Comparison of ENCODE assay signal across 10 mouse cellular contexts in the genomic region with DNA sequence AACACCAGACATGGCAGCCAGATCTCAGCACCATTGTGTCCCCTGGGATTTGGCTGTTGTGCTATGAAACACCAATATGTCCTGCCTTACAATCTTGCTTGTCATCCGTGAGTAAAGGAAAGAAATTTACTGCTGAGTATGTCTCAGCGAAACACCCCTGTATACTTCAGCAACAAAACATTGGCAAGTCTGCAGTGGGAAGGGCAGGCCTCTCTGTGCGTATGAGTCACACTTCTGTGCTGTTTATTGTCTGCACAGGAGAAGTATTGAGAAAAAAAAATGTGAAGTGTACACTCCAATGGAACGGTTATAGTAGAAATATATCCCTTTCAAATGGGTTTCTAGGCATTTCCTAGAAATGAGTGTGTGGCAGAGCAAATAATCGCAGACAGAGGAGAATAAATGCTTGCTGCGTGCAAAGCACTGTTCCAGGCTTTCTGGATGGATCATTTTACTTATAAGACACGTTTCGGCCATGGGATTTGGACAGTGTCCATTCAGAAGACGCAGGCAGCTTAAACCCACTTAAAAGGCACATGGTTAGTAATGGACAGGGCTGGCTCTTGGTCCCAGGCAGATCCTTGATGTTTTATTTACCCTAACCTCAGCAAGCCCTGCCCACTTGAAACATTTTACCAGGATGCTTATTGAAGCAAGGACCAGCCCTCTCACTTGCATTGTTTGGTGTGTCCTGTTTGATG.
DNase-seq lines count a peak whose midpoint lies in the region; ATAC-seq and TF ChIP-seq lines count a peak whose summit lies in the region.
"Had no signal": no experiment of that assay in that cellular context is flagged by ENCODE, and none has a peak within 500 bp of the region (broad histone marks: within the 10 kb centered on the region; RNA-seq: fewer than 3 reads in every experiment).

No protein-coding gene starts in this region.

- no peaks in the 10 kb centered on the region for H3K36me3 ChIP-seq in heart, embryonic 15.5 days
- H3K36me3 ChIP-seq in forebrain, embryonic 16.5 days (ENCODE audit: control insufficient read depth, insufficient read depth), result no peaks in the 10 kb centered on the region
- H3K36me3 ChIP-seq in stomach, embryonic 16.5 days (ENCODE audit: control insufficient read depth, insufficient read depth, low read length), result no peaks in the 10 kb centered on the region
- H3K36me3 ChIP-seq: limb, embryonic 15.5 days had no signal

- DNase-seq in heart, adult 9 months (ENCODE audit: low spot score in 2 of 2), result no peak
- peak; percentile 44 for DNase-seq in right cerebral cortex, adult 18-20 months
- no peak for DNase-seq in right cerebral cortex, postnatal 4 days
- DNase-seq in cerebellum, adult 2 months, result no peak
- no peak for DNase-seq in right cerebral cortex, adult 2 months (ENCODE audit: low spot score in 2 of 2)
- DNase-seq: spleen, adult 18-20 months had no signal

- no peak for TF ChIP-seq POLR2A in cerebellum, adult 2 months (IDR thresholded peaks at IDR 0.05; ENCODE audit: borderline replicate concordance, insufficient read depth, low read length)

- peaks cover 84% of the 10 kb centered on the region for H3K4me1 ChIP-seq in heart, embryonic 15.5 days (replicated peaks)
- peaks cover 13% of the 10 kb centered on the region for H3K4me1 ChIP-seq in forebrain, embryonic 16.5 days (replicated peaks; ENCODE audit: control insufficient read depth, insufficient read depth, low read length)
- H3K4me1 ChIP-seq in stomach, embryonic 16.5 days (ENCODE audit: control insufficient read depth, insufficient read depth, low read length), result peaks cover 18% of the 10 kb centered on the region
- no peaks in the 10 kb centered on the region for H3K4me1 ChIP-seq in cerebellum, adult 2 months (ENCODE audit: control insufficient read depth, insufficient read depth, low read length)

- ATAC-seq in heart, embryonic 15.5 days (replicated peaks; ENCODE audit: insufficient number of reproducible peaks, insufficient read depth, low FRiP score, low read depth), result no peak
- no peak for ATAC-seq in forebrain, embryonic 16.5 days
- ATAC-seq in stomach, embryonic 16.5 days (ENCODE audit: insufficient read depth, low FRiP score), result peak; percentile 44; the same call in 1 of the 2 replicates

- no peaks in the 10 kb centered on the region for H3K9me3 ChIP-seq in heart, embryonic 15.5 days (replicated peaks)
- H3K9me3 ChIP-seq in forebrain, embryonic 16.5 days (ENCODE audit: control insufficient read depth, low read length), result no peaks in the 10 kb centered on the region
- H3K9me3 ChIP-seq in stomach, embryonic 16.5 days (replicated peaks; ENCODE audit: control insufficient read depth, low read length), result no peaks in the 10 kb centered on the region
- H3K9me3 ChIP-seq: limb, embryonic 15.5 days had no signal

- 53% methylated on average over 9 of the region's 9 CpGs for WGBS in heart, embryonic 15.5 days
- 61% methylated on average over 9 of the region's 9 CpGs for WGBS in forebrain, embryonic 16.5 days
- WGBS in stomach, embryonic 16.5 days, result 42% methylated on average over 9 of the region's 9 CpGs
- WGBS in cerebellum, adult 2 months, result 78% methylated on average over 9 of the region's 9 CpGs

- TF ChIP-seq CTCF in cerebellum, adult 2 months (IDR thresholded peaks at IDR 0.05; ENCODE audit: borderline replicate concordance, insufficient read depth, low read depth, low read length), result no peak

- no peak overlapping the region for H3K9ac ChIP-seq in heart, embryonic 15.5 days
- 0 out of 2 replicates have a peak overlapping the region, but pooled peaks have one; percentile 19 for H3K9ac ChIP-seq in forebrain, embryonic 16.5 days (replicated peaks; ENCODE audit: low read depth, low read length)
- no peak overlapping the region for H3K9ac ChIP-seq in stomach, embryonic 16.5 days (ENCODE audit: low read length)
- H3K9ac ChIP-seq: limb, embryonic 15.5 days had no signal

- 0 out of 2 replicates have a peak overlapping the region, but pooled peaks have one; percentile 60 for H3K4me2 ChIP-seq in heart, embryonic 15.5 days
- peak overlapping the region; percentile 73 for H3K4me2 ChIP-seq in forebrain, embryonic 16.5 days (ENCODE audit: low read length)
- H3K4me2 ChIP-seq in stomach, embryonic 16.5 days (ENCODE audit: low read depth, low read length), result no peak overlapping the region

- no peak overlapping the region for H3K4me3 ChIP-seq in heart, embryonic 15.5 days
- H3K4me3 ChIP-seq in forebrain, embryonic 16.5 days (replicated peaks; ENCODE audit: low read length), result no peak overlapping the region
- H3K4me3 ChIP-seq in stomach, embryonic 16.5 days (replicated peaks; ENCODE audit: low read length), result no peak overlapping the region
- H3K4me3 ChIP-seq in cerebellum, adult 2 months (replicated peaks; ENCODE audit: insufficient read depth, low read depth, low read length), result no peak overlapping the region

- no peaks in the 10 kb centered on the region for H3K27me3 ChIP-seq in heart, embryonic 15.5 days
- H3K27me3 ChIP-seq in forebrain, embryonic 16.5 days (replicated peaks; ENCODE audit: control insufficient read depth, insufficient read depth, low read length), result no peaks in the 10 kb centered on the region
- H3K27me3 ChIP-seq in stomach, embryonic 16.5 days (ENCODE audit: control insufficient read depth, insufficient read depth, low read length), result no peaks in the 10 kb centered on the region
- H3K27me3 ChIP-seq in cerebellum, adult 2 months (ENCODE audit: control insufficient read depth, insufficient read depth, low read length), result no peaks in the 10 kb centered on the region
- H3K27me3 ChIP-seq: limb, embryonic 15.5 days had no signal

- H3K27ac ChIP-seq in heart, embryonic 15.5 days, result no peak overlapping the region
- H3K27ac ChIP-seq in forebrain, embryonic 16.5 days (ENCODE audit: low read length), result no peak overlapping the region; the same call in 1 of the 2 replicates
- H3K27ac ChIP-seq in stomach, embryonic 16.5 days (ENCODE audit: low read length), result no peak overlapping the region
- H3K27ac ChIP-seq in cerebellum, adult 2 months (ENCODE audit: insufficient read depth, low read length), result no peak overlapping the region
- H3K27ac ChIP-seq: limb, embryonic 15.5 days had no signal
